Mouse (Mus musculus): ENCODE measurements around the gene Tmem80. TPM values are rescaled to one million over a fixed set of nuclear protein-coding genes. Genes with fewer than 3 reads are reported as not detected.

Gene Tmem80
- polyA plus RNA-seq, 1 experiment = 12.5 TPM

DNA sequence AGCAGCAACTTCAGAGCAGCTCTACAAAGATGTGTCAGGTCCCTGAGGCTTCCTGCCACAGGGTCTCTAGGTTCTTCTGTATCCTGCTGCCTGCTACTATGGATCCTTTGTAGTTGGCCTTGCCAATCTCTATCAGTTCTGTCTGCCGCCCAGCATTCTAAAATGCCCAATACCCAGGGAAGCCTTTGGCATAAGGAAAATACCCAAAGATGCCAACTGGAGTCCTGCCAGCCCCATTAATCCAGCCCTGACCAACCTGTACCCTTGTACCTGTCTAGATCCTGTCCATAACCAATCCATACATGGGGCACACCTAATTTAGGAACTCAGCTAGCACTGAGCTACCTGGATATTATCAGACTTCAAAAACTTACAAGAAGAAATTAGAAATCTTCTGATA is 2.9 kb upstream of the Tmem80 start:
- H3K4me2 ChIP-seq (ENCODE audit: low read depth) = no peak overlapping the region
- TF ChIP-seq POLR2AphosphoS2 (IDR thresholded peaks at IDR 0.05; ENCODE audit: insufficient read length, low read depth) (no peak), CEBPB (IDR thresholded peaks at IDR 0.05; ENCODE audit: insufficient read depth, poor library complexity, severe bottlenecking) (no peak), MAX (IDR thresholded peaks at IDR 0.05; ENCODE audit: low read depth) (no peak), TCF12 (IDR thresholded peaks at IDR 0.05; ENCODE audit: insufficient read depth, poor library complexity, severe bottlenecking) (no peak), MYOD1 (IDR thresholded peaks at IDR 0.05; ENCODE audit: control insufficient read depth in 1 of 3, insufficient read length in 2 of 3, low read depth in 2 of 3) (no peak), USF1 (IDR thresholded peaks at IDR 0.05; ENCODE audit: low read depth) (no peak), POLR2A (IDR thresholded peaks at IDR 0.05; ENCODE audit: insufficient read length, low read depth) (no peak), MYOG (IDR thresholded peaks at IDR 0.05; ENCODE audit: control insufficient read depth in 1 of 3, insufficient read depth in 1 of 3, insufficient read length in 2 of 3, low read depth in 2 of 3) (no peak), REST (IDR thresholded peaks at IDR 0.05; ENCODE audit: insufficient read depth, insufficient read length) (no peak), SRF (IDR thresholded peaks at IDR 0.05; ENCODE audit: control insufficient read depth, insufficient read length, low read depth) (no peak), E2F4 (IDR thresholded peaks at IDR 0.05; ENCODE audit: insufficient read depth) (no peak)
- H3K27me3 ChIP-seq (ENCODE audit: control insufficient read depth, insufficient read depth, insufficient read length) = no peaks in the 10 kb centered on the region
- peaks cover 26% of the 10 kb centered on the region for H3K79me2 ChIP-seq (ENCODE audit: control insufficient read depth, insufficient read depth)
- peaks cover 21% of the 10 kb centered on the region for H3K36me3 ChIP-seq (ENCODE audit: control insufficient read depth, insufficient read depth)
- H3ac ChIP-seq (ENCODE audit: control insufficient read depth, insufficient read length) = no peak overlapping the region
- H3K4me3 ChIP-seq = no peak overlapping the region

- H3K36me3 ChIP-seq (ENCODE audit: control insufficient read depth, insufficient read depth) = peaks cover 11% of the 10 kb centered on the region
- peak overlapping the region; percentile 51 for H3ac ChIP-seq (ENCODE audit: control insufficient read depth, insufficient read length)
- peaks cover 26% of the 10 kb centered on the region for H3K79me2 ChIP-seq (ENCODE audit: control insufficient read depth, insufficient read depth)
- peak overlapping the region; percentile 94 for H3K4me2 ChIP-seq (ENCODE audit: low read depth)
- peak overlapping the region; percentile 89 for H3K4me3 ChIP-seq
- no peaks in the 10 kb centered on the region for H3K27me3 ChIP-seq (ENCODE audit: control insufficient read depth, insufficient read depth, insufficient read length)
- TF ChIP-seq SRF (IDR thresholded peaks at IDR 0.05; ENCODE audit: control insufficient read depth, insufficient read length, low read depth) (no peak), POLR2AphosphoS2 (IDR thresholded peaks at IDR 0.05; ENCODE audit: insufficient read length, low read depth) (no peak), MYOD1 (IDR thresholded peaks at IDR 0.05; ENCODE audit: control insufficient read depth in 1 of 3, insufficient read length in 2 of 3, low read depth in 2 of 3) (peak in 2 of 3 experiments; percentile 46 to 78), MAX (IDR thresholded peaks at IDR 0.05; ENCODE audit: low read depth) (no peak), USF1 (IDR thresholded peaks at IDR 0.05; ENCODE audit: low read depth) (no peak), TCF3 (IDR thresholded peaks at IDR 0.05; ENCODE audit: insufficient read length, low read depth) (no peak), E2F4 (IDR thresholded peaks at IDR 0.05; ENCODE audit: insufficient read depth) (no peak), MYOG (IDR thresholded peaks at IDR 0.05; ENCODE audit: control insufficient read depth in 1 of 3, insufficient read depth in 1 of 3, insufficient read length in 2 of 3, low read depth in 2 of 3) (peak in 2 of 3 experiments; percentile 61 to 77)
Observed at GRCm38 (mm10) chr7:141326546-141327446, 743 bp upstream of the Tmem80 start.

GRCm38 (mm10) chr7:141328373-141328990 is 943 bp downstream of the Tmem80 start:
- peak overlapping the region; percentile 89 for H3K4me3 ChIP-seq
- peak overlapping the region; percentile 86 for H3K4me2 ChIP-seq (ENCODE audit: low read depth)
- H3K27me3 ChIP-seq (ENCODE audit: control insufficient read depth, insufficient read depth, insufficient read length) = no peaks in the 10 kb centered on the region
- H3K36me3 ChIP-seq (ENCODE audit: control insufficient read depth, insufficient read depth) = no peaks in the 10 kb centered on the region
- peak overlapping the region; percentile 51 for H3ac ChIP-seq (ENCODE audit: control insufficient read depth, insufficient read length)
- peaks cover 26% of the 10 kb centered on the region for H3K79me2 ChIP-seq (ENCODE audit: control insufficient read depth, insufficient read depth)
- TF ChIP-seq CEBPB (IDR thresholded peaks at IDR 0.05; ENCODE audit: insufficient read depth, poor library complexity, severe bottlenecking) (no peak), MYOD1 (IDR thresholded peaks at IDR 0.05; ENCODE audit: control insufficient read depth in 1 of 3, insufficient read length in 2 of 3, low read depth in 2 of 3) (no peak), MYOG (IDR thresholded peaks at IDR 0.05; ENCODE audit: control insufficient read depth in 1 of 3, insufficient read depth in 1 of 3, insufficient read length in 2 of 3, low read depth in 2 of 3) (no peak)

GRCm38 (mm10) chr7:141330706-141331105 is 3.2 kb downstream of the Tmem80 start:
- no peaks in the 10 kb centered on the region for H3K36me3 ChIP-seq (ENCODE audit: control insufficient read depth, insufficient read depth)

More at GRCm38 (mm10) chr7:141330706-141331105, 3.2 kb downstream of the Tmem80 start:
- Histone ChIP-seq H3ac (ENCODE audit: control insufficient read depth, insufficient read length) (no peak overlapping the region), H3K4me2 (ENCODE audit: low read depth) (no peak overlapping the region), H3K4me3 (no peak overlapping the region), H3K27me3 (ENCODE audit: control insufficient read depth, insufficient read depth, insufficient read length) (no peaks in the 10 kb centered on the region), H3K79me2 (ENCODE audit: control insufficient read depth, insufficient read depth) (peaks cover 13% of the 10 kb centered on the region)
- no peak for TF ChIP-seq POLR2A (IDR thresholded peaks at IDR 0.05; ENCODE audit: insufficient read length, low read depth)
- TF ChIP-seq CEBPB (IDR thresholded peaks at IDR 0.05; ENCODE audit: insufficient read depth, poor library complexity, severe bottlenecking) = no peak
- TF ChIP-seq MAX (IDR thresholded peaks at IDR 0.05; ENCODE audit: low read depth) = no peak
- TF ChIP-seq MYOD1 (IDR thresholded peaks at IDR 0.05; ENCODE audit: control insufficient read depth in 1 of 3, insufficient read length in 2 of 3, low read depth in 2 of 3) = no peak
- no peak for TF ChIP-seq USF1 (IDR thresholded peaks at IDR 0.05; ENCODE audit: low read depth)
- TF ChIP-seq TCF12 (IDR thresholded peaks at IDR 0.05; ENCODE audit: insufficient read depth, poor library complexity, severe bottlenecking) = no peak
- TF ChIP-seq POLR2AphosphoS2 (IDR thresholded peaks at IDR 0.05; ENCODE audit: insufficient read length, low read depth) = no peak
- TF ChIP-seq REST (IDR thresholded peaks at IDR 0.05; ENCODE audit: insufficient read depth, insufficient read length) = no peak
- no peak for TF ChIP-seq MYOG (IDR thresholded peaks at IDR 0.05; ENCODE audit: control insufficient read depth in 1 of 3, insufficient read depth in 1 of 3, insufficient read length in 2 of 3, low read depth in 2 of 3)
- TF ChIP-seq TCF3 (IDR thresholded peaks at IDR 0.05; ENCODE audit: insufficient read length, low read depth) = no peak
- TF ChIP-seq SRF (IDR thresholded peaks at IDR 0.05; ENCODE audit: control insufficient read depth, insufficient read length, low read depth) = no peak
- TF ChIP-seq E2F4 (IDR thresholded peaks at IDR 0.05; ENCODE audit: insufficient read depth) = no peak

Data from myocyte (in vitro differentiated cells).